Mouse (Mus musculus) ovary, adult 10 weeks (tissue): ENCODE results near the gene Adgrg6. TPM values are rescaled to one million over a fixed set of nuclear protein-coding genes. Genes with fewer than 3 reads are reported as not detected.

Source experiments
- polyA plus RNA-seq: library from polyadenylated mRNA; stranded (reverse); fragments of 350-450 nt; fragmentation: Illumina TruSeq; extraction: RNeasy Lipid Tissue Mini Kit (QIAGEN cat#74804); gene quantifications from one replicate; pipeline ENCODE4 v1.2.3, GENCODE M21; 2014

Adgrg6 gene
- 5.4 TPM for polyA plus RNA-seq

DNA sequence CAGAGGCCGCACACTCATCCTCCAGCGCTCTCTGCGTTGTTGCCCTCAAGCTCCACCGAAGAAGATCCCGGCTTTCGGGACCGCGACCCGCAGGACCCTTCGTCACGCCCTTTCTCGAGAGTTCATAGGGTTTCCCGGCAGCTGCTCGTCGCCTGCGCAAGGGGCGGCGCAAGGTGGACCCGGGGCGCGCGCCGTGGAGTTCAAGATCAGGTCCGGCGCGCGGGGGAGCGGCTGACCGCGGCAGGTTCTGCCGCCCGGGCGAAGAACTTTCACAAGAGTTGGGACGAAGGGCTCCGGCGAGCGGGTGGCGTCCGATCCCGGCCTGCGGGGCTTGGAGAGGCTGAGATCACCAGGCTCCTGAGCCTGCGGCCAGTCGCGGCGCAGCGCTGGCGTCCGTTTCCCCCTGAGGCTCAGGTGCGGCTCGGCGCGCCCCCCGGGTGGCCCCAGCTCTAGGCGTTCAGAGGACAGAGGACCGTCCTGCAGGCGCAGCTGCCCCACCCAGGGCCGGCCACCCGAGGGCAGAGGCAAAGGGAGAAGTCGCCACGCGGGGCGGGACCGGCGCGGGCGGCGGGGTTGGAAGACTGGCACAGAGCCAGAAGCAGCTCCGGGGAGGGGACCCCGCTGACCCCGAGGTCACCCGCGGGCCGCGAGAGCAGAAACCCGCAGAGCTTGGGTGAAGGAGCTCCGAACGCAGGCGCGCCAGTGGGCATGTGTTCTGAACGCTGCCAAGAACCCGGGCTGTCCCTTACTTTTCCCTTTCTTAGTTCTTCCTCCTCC lies at the start of gene Adgrg6:
Gene Adgrg6, minus strand, starts transcription at position 719 of the 777 bp plus-strand sequence.

Other genes with a start within 250 kb of the Adgrg6 start
- gene Vta1, start 159.9 kb upstream of the Adgrg6 start, polyA plus RNA-seq: 119 TPM
- gene Nmbr, start 159.9 kb upstream of the Adgrg6 start, polyA plus RNA-seq: not detected
- gene Gje1, start 172.6 kb upstream of the Adgrg6 start, polyA plus RNA-seq: not detected